Mouse (Mus musculus) CD4-positive helper T cell, adult 2 months (primary cell): Measurements from ENCODE around the gene Nup85.
"Not testable (repeated sequence)": the region's sequence is repeated elsewhere in the genome, so short reads cannot be mapped to it uniquely, and the experiment has no call there.

Experiments used
- DNase-seq: peaks from one replicate; pipeline ENCODE4 v3.0.0-alpha.2; 2012; ENCODE audit warnings: low read depth, missing footprints, low spot score

Nup85 gene

DNA sequence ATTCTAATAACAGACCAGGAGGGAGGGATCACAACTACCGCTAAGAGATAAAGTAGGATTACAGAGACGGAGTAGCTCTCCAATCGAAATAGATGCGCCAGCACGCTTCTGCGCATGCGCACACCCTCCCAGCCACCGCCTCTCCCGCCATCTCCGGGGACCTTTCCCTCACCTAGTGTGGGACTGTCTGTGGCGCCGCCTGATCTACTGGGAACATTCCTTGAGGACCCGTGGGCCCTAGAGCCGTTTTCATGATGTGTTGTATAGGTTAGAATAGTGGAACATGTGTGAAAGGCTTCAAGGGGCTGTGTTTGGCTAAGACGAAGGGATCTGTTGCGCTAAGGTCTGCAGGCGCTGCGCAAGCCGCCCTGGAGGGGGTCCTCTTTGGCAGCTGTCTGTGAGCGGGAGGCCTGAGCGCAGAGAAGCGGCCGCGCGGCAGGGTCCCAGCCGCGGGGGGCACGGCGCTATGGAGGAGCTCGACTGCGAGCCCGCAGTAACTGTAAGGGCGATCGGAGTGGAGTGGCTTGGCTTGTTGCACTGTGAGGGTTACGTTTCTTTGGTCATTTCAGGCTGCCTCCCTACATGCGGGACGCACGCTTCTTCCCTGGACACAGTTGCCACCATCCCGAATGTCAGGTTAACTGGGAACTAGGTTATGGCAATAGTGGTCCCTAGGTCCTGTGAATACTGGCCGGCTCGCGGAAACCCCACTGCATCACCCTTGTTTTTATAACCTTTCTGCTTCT lies at the start of gene Nup85:
TSS of gene Nup85 (plus strand) at position 371 of the 746 bp plus-strand sequence.
- peak; percentile 94 for DNase-seq

DNA sequence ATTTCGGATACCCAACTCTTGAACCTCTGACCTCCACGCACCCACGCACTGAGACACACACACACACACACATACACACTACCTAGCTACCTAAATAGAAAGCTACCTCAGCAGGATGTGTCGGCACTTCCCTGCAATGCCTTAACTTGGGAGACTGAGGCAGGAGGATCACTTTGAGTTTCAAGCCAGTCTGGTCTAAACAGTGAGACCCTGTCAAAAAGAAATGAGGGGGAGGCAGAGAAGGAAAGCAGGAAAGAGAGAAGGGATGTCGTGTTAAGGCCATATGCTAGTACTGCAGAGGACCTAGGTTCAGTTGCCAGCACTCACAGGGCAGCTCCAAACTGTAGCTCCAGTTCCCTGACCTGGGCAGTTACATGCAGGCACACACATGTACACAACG lies 49.2 kb upstream of the Nup85 start:
- DNase-seq: peak; percentile 28

DNA sequence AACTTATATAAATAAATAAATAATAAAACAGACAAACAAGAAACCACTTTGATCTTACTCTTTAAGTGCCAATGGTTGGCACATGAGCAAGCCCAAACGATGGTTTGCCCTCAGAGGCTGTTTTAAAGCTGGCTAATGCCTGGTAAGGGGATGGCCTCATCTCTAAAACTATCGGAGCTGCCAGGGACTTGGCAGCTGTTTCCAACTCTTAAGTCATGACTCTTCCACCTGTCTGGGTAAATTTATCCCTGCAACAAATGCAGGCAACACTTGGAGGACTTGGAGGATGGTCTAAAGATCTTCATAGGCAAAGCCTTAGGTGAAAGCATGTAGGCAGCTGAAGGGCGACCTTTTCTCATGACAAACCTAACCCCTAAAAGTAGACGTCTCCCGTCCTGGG lies 47.3 kb upstream of the Nup85 start:
- DNase-seq: no peak

DNA sequence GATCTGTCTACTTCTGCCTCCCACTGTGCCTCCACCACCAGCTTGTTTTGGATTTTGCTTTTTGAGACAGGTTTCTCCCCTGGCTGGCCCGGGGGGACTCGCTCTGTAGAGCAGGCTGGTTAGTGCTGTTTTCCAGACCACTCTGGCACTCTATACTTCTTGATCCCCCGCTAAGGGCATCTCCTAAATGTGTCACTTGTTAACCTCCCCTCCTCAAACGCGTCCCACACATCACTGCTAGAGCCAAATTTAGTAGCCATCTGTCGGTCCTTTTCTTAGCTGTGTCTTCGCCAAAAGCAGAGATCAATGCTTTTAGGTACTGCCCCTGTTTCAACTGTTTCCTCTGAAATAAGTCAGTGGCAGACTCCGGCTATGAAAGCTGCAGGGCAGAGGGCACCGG lies 45.5 kb upstream of the Nup85 start:
- no peak for DNase-seq

DNA sequence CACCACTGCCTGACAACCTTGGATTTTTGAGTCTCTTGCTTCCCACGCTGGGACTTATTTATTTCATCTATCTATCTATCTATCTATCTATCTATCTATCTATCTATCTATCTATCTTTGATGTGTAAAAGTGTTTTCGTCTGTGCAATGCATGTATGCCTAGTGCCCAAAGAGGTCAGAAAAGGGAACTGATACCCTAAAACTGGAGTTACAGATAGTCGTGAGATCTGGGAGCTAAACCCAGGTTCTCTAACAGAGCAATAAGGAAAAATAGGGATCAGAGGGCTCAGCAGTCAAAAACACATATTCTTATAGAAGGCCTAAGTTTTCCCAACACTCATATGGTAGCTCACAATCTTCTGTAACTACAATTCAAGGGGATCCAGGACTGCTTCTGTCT lies 44.7 kb upstream of the Nup85 start:
- DNase-seq: no peak

DNA sequence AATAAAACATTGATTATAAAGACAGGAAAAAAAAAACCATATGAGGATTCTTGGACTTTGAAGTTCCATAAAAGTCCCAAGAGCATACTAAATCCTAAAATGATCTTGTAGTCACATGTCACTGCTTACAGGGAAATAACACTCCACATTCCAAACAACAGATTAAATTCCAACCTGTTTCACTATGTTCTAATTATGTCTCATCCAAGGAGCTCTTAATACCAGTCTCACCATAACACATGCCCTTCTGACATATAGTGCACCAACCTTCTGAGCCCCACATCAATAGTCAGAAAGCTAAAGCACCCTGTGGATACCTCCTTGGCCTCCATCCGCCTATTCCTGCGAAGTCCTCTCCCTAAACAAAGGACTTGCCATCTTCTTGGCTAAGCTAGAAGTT lies 44.0 kb upstream of the Nup85 start:
- no peak for DNase-seq

DNA sequence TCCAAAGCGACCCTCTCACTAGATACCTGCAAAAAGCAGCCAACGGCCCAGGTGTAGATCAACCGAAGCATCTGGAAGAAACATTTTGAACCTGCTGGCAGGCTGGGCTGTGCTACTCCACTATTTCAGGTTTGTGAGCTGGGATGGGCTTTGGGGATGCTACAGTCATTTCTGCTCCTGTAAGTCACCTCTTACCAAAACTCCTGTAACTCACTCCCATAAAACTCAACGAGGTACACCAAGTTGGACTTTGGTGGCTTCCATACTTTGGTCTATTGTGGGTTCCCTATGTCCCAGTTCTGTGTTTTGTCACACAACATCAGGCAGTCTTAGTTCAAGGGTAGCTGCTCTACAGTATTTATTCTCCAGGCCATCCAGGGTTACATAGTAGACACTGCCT lies 43.2 kb upstream of the Nup85 start:
- DNase-seq: no peak

DNA sequence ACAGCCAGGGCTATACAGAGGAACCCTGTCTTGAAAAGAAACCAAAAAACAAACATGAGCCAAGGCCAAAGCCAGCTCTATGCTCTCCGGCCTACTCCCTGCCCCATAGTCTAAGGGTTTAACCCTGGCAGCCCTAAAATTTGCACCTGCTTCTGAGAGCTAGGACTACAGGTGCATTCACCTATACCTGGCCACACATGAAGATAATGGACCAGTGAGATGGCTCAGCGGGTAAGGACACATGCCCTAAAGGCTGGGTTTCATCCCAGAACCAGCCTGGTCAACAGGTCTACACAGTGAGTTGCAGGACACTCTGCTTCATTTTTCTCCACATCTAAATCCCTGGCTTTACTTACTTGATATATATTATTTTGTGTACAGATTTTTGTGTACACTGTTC lies 42.0 kb upstream of the Nup85 start:
- DNase-seq: no peak

DNA sequence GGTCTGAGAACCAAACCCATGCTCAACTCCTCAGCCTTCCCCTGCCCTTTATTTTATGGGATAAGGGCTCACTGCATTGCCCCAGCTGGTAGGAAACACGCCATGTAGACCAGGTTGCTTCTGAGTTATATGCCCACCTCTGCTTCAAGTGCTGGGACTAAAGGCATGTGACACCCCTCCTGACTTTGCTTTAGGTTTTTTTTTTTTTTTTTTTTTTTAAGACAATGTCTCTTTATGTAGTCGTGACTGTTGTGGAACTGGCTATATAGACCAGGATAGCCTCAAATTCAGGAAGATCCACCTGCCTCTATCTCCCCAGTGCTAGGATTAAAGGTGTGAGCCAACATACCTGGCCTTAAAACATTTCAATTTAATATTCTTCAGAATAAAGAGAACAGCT lies 41.5 kb upstream of the Nup85 start:
- DNase-seq: no peak

DNA sequence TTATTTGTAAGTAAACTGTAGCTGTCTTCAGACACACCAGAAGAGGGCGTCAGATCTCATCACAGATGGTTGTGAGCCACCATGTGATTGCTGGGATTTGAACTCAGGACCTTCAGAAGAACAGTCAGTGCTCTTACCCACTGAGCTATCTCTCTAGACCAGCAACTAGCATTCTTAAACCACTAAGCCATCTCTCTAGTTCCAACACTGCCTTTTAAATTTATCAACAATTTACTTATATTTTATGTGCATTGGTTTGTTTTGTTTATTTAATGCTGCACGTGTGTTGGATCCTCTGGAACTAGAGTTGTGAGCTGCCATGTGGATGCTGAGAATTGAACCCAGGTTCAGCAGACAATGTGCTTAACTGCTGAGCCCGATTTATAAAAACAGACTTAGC lies 37.8 kb upstream of the Nup85 start:
- DNase-seq: not testable (repeated sequence)

DNA sequence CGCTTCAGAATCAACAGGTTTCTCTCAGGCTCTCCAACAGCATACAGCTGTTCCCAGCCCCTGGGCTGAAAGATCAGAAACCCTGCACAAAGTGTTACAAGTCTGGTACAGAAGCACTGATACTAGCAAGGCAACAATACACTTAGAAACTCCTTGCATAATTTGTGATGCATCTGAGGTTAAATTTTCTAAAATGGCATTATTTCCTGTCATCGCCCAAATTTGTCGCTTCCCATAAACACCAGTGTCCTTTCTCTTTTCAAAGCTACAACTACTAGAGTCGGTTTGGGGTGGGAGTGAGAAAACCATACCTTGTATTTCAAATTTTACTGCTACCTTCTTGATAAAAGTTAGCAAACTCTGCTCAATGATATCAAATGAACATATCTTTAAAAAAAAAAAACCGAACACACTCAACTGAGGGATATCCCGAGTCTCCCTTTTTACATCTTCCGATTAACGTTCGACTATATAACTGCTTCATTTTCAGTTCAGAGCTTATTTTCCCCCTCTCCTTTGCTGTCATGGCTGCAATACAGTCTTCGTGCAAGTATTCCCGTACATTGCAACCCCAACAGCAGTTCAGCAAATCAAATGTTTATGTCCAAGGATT lies 29.4 kb upstream of the Nup85 start:
- peak; percentile 28 for DNase-seq

DNA sequence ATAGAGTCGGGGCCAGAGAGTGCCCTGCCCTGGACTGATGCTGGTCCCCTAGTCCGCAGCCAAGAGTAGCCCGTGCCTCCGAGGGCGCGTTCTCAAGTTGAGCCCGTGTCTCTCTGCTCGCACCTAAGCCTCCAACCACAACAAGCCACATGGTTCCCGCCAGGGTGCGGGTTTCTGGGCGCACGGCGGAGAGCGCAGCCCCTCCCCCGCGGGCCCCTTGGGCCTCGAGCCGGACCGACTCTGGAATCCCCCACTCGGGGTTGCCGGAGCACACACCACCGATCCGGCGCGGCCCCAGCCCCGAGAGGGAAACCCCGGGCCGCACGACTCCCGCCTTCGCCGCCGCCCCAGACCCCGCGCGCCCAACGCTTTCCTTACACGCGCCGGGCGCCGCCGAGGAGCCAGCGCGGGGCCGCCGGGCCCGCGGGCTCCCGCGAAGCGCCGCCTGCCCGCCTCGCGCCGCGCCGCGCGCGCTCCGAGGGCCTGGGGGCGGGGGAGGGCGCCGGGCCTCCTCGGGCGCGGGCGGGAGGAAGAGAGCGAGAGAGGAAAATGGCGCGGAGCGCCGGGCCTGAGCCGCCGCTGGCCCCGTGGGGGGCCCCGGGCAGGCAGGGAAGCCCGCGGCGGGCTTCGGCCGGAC lies 28.7 kb upstream of the Nup85 start:
- peak; percentile 84 for DNase-seq

DNA sequence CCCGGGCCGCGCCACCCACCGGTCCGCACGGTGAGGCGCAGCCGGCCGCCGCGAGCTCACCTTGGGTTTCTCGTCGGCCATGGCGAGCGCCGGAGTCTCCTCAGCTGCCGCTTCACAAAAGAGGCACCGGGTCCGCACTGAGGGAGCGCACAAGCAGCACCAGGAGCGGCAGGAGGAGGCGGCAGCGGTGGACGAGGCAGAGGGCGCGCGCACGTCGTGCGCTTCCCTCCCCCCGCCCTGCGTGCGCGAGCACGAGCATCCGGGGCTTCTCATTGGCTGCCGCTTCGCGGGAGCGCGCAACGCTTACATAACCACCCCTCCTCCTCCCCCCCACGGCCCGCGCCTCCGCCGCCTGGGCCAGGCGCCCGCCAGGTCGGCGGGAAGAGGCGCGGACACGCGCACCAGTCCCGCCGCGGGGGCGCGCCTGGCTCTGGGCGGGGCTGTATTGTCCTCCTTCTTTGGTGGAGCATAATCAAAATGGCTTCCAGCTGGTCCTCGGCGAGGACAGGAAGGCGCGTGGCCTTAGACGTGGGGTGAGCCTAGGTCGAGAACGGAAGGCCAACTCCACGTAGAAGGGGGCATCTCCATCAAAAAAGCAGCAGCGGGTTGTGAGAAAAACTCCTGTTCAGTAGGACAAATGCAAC lies 28.1 kb upstream of the Nup85 start, which contains the start of gene Sumo2:
TSS of gene Sumo2 (minus strand) at position 239 of the 644 bp plus-strand sequence.
- DNase-seq: peak; percentile 99

DNA sequence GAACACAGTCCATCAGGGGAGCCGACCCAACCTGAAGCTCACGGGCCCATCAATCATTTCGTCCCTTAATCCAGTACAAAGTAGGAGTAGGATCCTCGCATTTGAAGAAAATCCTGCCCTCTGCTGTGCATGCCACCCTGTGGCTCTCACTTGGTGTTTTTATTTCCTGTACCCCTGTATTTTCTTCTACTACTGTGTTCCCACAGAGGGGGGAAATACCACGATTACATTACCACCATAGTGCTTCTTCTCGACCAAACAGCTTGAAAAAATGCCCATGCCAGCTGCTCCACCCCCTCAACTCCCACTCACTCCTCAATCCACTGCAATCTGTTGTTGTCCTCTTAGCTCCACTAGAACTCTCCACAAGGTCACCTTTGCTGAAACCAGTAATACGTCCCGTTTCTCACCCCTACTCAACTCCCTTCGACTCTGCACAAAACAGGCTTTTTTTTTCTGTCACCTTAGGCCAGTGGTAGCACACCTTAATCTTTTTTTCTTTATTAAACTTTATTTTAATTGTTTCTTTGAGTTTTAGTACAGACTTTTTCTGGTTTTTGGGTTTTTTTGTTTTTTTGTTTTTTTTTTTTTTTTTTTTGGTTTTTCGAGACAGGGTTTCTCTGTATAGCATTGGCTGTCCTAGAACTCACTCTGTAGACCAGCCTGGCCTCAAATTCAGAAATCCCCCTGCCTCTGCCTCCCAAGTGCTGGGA lies 27.2 kb upstream of the Nup85 start:
- DNase-seq: peak; percentile 42

DNA sequence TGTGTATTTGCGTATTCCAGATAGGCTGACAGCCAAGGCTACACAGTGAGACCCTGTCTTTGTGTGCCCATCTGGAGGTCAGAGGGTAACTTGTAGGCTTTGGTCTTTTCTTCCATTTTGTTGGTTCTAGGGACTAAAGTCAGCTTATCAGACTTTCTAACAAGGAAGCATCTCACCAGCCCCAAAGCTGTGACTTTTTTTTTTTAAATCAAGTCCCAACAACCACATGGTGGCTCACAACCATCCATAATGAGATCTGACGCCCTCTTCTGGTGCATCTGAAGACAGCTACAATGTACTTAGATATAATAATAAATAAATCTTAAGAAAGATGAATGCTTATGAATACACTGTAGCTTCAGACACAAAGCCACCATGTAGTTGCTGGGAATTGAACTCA lies 26.2 kb upstream of the Nup85 start:
- peak; percentile 45 for DNase-seq

DNA sequence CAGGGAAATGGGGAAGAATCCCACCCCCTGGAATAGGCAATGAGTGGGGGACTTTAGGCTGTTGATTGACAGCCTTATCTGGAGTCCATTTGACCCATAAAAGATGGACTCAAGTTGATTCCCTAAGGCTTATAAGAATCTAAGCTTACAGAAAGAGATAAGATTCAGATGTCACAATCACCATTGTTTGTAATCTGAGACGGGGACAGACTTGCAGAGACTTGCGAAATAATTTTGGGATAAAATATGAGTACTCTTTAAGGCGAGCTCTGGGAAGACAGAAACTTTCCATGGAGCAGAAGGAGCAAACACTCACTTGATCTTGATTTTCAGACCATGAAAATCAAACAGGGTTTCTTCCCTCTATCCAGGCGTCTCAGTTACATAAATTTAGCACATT lies 20.7 kb upstream of the Nup85 start:
- DNase-seq: no peak

DNA sequence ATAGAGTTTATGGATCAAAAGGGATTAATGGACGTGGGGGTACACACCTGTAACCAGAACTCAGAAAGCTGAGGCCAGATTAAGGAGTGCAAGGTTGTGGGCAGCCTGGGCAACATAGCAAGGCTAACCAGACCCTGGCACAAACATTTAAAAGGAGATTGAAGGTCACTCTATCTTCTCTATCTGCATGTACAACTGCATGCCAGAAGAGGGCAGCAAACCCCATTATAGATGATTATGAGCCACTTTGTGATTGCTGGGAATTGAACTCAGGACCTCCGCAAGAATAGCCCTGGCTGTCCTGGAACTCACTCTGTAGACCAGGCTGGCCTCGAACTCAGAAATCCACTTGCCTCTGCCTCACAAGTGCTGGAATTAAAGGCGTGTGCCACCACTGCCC lies 11.5 kb upstream of the Nup85 start:
- DNase-seq: peak; percentile 47

DNA sequence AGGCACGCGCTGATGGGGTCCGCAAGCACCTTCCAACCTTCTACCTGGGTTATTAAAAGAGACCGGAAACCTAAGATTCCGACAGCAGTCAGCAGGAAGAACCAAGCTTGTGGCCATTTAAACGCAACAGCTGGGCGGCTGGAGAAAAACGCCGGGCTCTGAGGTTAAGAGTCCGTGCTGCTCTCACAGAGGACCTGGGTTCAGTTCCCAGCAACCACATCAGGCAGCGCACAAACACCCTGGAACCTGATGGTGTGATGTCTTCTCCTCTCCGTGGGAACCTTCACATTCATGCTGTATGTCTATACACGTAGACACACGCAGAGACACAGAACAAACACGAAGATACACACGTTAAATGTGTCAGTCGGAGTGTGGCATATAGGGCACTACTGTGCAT lies 8.5 kb upstream of the Nup85 start:
- DNase-seq: no peak

DNA sequence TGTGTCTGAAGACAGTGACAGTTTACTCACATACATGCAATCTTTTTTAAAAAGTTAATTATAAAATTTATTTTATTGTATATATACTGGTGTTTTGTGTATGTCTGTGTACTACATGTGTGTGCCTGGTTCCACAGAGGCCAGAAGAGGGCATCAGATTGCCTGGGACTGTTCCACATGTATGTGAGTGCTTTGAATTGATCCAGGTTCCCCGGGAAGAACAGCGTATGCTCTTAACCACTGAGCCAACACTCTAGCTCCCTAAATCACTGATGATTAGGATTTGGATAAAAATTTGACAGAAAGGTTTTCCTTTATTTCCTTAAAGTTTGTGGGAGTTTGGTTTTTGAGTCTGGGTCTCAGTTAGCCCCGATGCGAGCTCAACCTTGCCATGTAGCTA lies 828 bp upstream of the Nup85 start:
- DNase-seq: peak; percentile 31

DNA sequence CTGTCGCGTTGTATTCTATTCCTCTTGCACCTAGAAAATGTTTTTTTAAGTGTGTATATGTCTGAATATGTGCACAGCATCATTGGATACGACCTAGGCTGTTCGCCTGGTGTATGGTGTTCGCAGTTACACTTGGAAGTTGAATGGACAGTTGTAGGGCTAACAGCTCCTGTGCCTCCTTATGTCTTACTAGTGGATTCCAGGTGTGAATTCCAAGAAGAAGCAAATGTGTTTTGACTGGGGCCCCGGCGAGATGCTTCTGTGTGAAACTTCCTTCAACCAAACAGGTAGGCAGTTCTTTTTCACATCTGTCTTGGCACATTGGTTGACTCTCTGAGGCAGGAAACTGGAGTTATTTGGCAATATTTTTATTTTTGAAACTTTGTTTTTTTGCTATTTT lies 727 bp downstream of the Nup85 start:
- DNase-seq: no peak

DNA sequence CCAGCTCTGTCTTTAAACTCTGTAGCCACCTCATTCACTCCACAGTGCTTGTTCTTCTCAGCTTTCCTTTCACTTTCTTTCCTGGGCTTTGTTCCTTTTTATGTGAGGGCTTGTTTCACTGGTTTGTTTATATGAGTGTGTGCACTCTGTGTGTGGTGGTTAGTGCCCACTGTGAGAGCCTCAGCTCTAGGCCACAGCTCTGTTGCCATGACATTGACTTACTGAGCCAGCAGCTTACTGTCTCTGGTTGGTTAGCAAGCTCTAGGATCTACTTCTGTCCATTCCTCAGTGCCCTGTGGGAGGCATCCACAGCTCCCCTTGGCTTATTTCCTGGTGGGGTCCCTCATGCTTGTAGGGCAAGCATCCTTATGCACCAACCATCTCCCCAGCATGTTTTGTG lies 14.8 kb downstream of the Nup85 start:
- no peak for DNase-seq
